ENCODE assay signal across 29 mouse cellular contexts in genomic region chr12:15831941-15832673, GRCm38 (mm10). TPM values are rescaled to one million over a fixed set of nuclear protein-coding genes. Genes with fewer than 3 reads are reported as not detected.
DNase-seq lines count a peak whose midpoint lies in the region; ATAC-seq and TF ChIP-seq lines count a peak whose summit lies in the region.
"Had no signal": no experiment of that assay in that cellular context is flagged by ENCODE, and none has a peak within 500 bp of the region (broad histone marks: within the 10 kb centered on the region; RNA-seq: fewer than 3 reads in every experiment).

No protein-coding gene starts in this region.

- DNase-seq in forebrain, postnatal 0 days = no peak
- DNase-seq in forebrain, embryonic 11.5 days (ENCODE audit: low spot score) = no peak
- DNase-seq in 3T3-L1 (ENCODE audit: low read depth, low spot score) (peak; percentile 68), MEL (ENCODE audit: low read depth, low spot score) (no peak), MN1 (ENCODE audit: low spot score) (no peak)
- DNase-seq in brain, adult 2 months (ENCODE audit: low read depth, low spot score) = peak; percentile 75
- no peak for DNase-seq in hindbrain, embryonic 10.5 days (ENCODE audit: low spot score)
- DNase-seq: adrenal gland, adult 8-10 months; cerebellum, adult 11 months; cerebellum, adult 9-10 months; cerebellum, postnatal 36 days; gastrocnemius, postnatal 10 days; kidney, adult 9 months; kidney, postnatal 14 days; liver; lung, postnatal 4 days; retina, postnatal 1 day had no signal

- TF ChIP-seq POLR2A in MEL (IDR thresholded peaks at IDR 0.05; ENCODE audit: control insufficient read depth in 1 of 2, insufficient read depth in 1 of 2, low read depth in 1 of 2, low read length in 2 of 2, poor library complexity in 1 of 2) = no peak

- no peak overlapping the region for H3K4me2 ChIP-seq in forebrain, postnatal 0 days (ENCODE audit: low read depth)
- no peak overlapping the region for H3K4me2 ChIP-seq in forebrain, embryonic 11.5 days (ENCODE audit: low read depth, low read length, severe bottlenecking)
- H3K4me2 ChIP-seq: embryonic facial prominence, embryonic 15.5 days; forebrain, embryonic 15.5 days; heart, embryonic 15.5 days; hindbrain, embryonic 13.5 days; lung, embryonic 15.5 days; midbrain, embryonic 12.5 days; stomach, embryonic 15.5 days had no signal

- H3K36me3 ChIP-seq in forebrain, postnatal 0 days (ENCODE audit: insufficient read depth) = no peaks in the 10 kb centered on the region
- H3K36me3 ChIP-seq in forebrain, embryonic 11.5 days (ENCODE audit: control insufficient read depth, insufficient read depth, low read length) = no peaks in the 10 kb centered on the region
- H3K36me3 ChIP-seq in MEL (ENCODE audit: control insufficient read depth in 1 of 2, insufficient read depth in 2 of 2, low read length in 2 of 2) = no peaks in the 10 kb centered on the region
- H3K36me3 ChIP-seq in hindbrain, embryonic 10.5 days = no peaks in the 10 kb centered on the region
- H3K36me3 ChIP-seq: embryonic facial prominence, embryonic 15.5 days; forebrain, embryonic 15.5 days; heart, embryonic 10.5 days; heart, embryonic 15.5 days; hindbrain, embryonic 13.5 days; lung, embryonic 15.5 days; midbrain, embryonic 12.5 days; stomach, embryonic 15.5 days had no signal

- no peaks in the 10 kb centered on the region for H3K79me2 ChIP-seq in MEL (ENCODE audit: control insufficient read depth, insufficient read depth, low read length, poor library complexity)

- TF ChIP-seq RAD21 in MEL (IDR thresholded peaks at IDR 0.05; ENCODE audit: low read depth, low read length) = no peak

- ATAC-seq in forebrain, postnatal 0 days = 0 out of 2 replicates have a peak, but pooled peaks have one; percentile 42
- ATAC-seq in forebrain, embryonic 11.5 days (replicated peaks; ENCODE audit: low FRiP score) = no peak
- no peak for ATAC-seq in erythroblast, adult 5-6 weeks (replicated peaks; ENCODE audit: low FRiP score, poor library complexity, severe bottlenecking)
- ATAC-seq: forebrain, embryonic 15.5 days; intestine, embryonic 16.5 days had no signal

- no peak for TF ChIP-seq CTCF in forebrain, postnatal 0 days (IDR thresholded peaks at IDR 0.05; ENCODE audit: low read depth)
- TF ChIP-seq CTCF in MEL (IDR thresholded peaks at IDR 0.05 in 2 of 3, conservative IDR thresholded peaks at IDR 0.05 in 1 of 3; ENCODE audit: control insufficient read depth in 1 of 3, insufficient read depth in 1 of 3, low read depth in 2 of 3, low read length in 3 of 3, poor library complexity in 1 of 3, severe bottlenecking in 1 of 3) = no peak

- no peak overlapping the region for H3K9ac ChIP-seq in forebrain, postnatal 0 days
- H3K9ac ChIP-seq in forebrain, embryonic 11.5 days (ENCODE audit: low read length) = no peak overlapping the region
- H3K9ac ChIP-seq in MEL (ENCODE audit: control insufficient read depth, low read depth, low read length, poor library complexity, severe bottlenecking) = no peak overlapping the region
- H3K9ac ChIP-seq: embryonic facial prominence, embryonic 15.5 days; forebrain, embryonic 15.5 days; heart, embryonic 15.5 days; hindbrain, embryonic 13.5 days; liver, embryonic 14.5 days; lung, embryonic 15.5 days; midbrain, embryonic 12.5 days; stomach, embryonic 15.5 days had no signal

- H3K4me3 ChIP-seq in forebrain, postnatal 0 days (ENCODE audit: low read depth, low read length) = no peak overlapping the region
- H3K4me3 ChIP-seq in forebrain, embryonic 11.5 days (ENCODE audit: low read depth, low read length) = no peak overlapping the region
- no peak overlapping the region for H3K4me3 ChIP-seq in MEL (ENCODE audit: control insufficient read depth in 1 of 2, insufficient read depth in 1 of 2, low read depth in 2 of 2, low read length in 2 of 2)
- no peak overlapping the region for H3K4me3 ChIP-seq in hindbrain, embryonic 10.5 days
- H3K4me3 ChIP-seq: embryonic facial prominence, embryonic 15.5 days; forebrain, embryonic 15.5 days; heart, embryonic 10.5 days; heart, embryonic 15.5 days; hindbrain, embryonic 13.5 days; lung, embryonic 15.5 days; megakaryocyte, embryonic 14.5 days; midbrain, embryonic 12.5 days; stomach, embryonic 15.5 days had no signal

- no peaks in the 10 kb centered on the region for H3K4me1 ChIP-seq in forebrain, postnatal 0 days (ENCODE audit: insufficient read depth)
- H3K4me1 ChIP-seq in forebrain, embryonic 11.5 days (replicated peaks; ENCODE audit: control insufficient read depth, insufficient read depth, low read length) = no peaks in the 10 kb centered on the region
- H3K4me1 ChIP-seq in MEL (ENCODE audit: control insufficient read depth in 1 of 2, insufficient read depth in 2 of 2, low read length in 2 of 2) = no peaks in the 10 kb centered on the region
- H3K4me1 ChIP-seq in hindbrain, embryonic 10.5 days (replicated peaks) = no peaks in the 10 kb centered on the region
- H3K4me1 ChIP-seq: forebrain, embryonic 15.5 days; heart, embryonic 10.5 days; heart, embryonic 15.5 days; hindbrain, embryonic 13.5 days; lung, embryonic 15.5 days; megakaryocyte, embryonic 14.5 days; midbrain, embryonic 12.5 days; stomach, embryonic 15.5 days had no signal

- no peaks in the 10 kb centered on the region for H3K27me3 ChIP-seq in forebrain, postnatal 0 days (ENCODE audit: insufficient read depth, low read length)
- H3K27me3 ChIP-seq in forebrain, embryonic 11.5 days (ENCODE audit: control insufficient read depth, insufficient read depth, low read length) = no peaks in the 10 kb centered on the region
- H3K27me3 ChIP-seq in MEL (ENCODE audit: control insufficient read depth in 1 of 2, insufficient read depth in 2 of 2, low read length in 2 of 2) = no peaks in the 10 kb centered on the region; a peak in 1 of 4 replicates
- no peaks in the 10 kb centered on the region for H3K27me3 ChIP-seq in hindbrain, embryonic 10.5 days (ENCODE audit: insufficient read depth, poor library complexity, severe bottlenecking)
- H3K27me3 ChIP-seq: embryonic facial prominence, embryonic 15.5 days; forebrain, embryonic 15.5 days; heart, embryonic 15.5 days; hindbrain, embryonic 13.5 days; lung, embryonic 15.5 days; midbrain, embryonic 12.5 days; stomach, embryonic 15.5 days had no signal

- no peak overlapping the region for H3K27ac ChIP-seq in forebrain, postnatal 0 days (ENCODE audit: low read depth, low read length)
- no peak overlapping the region for H3K27ac ChIP-seq in forebrain, embryonic 11.5 days (ENCODE audit: low read depth, low read length)
- H3K27ac ChIP-seq in MEL (ENCODE audit: control insufficient read depth, low read depth, low read length) = no peak overlapping the region
- no peak overlapping the region for H3K27ac ChIP-seq in hindbrain, embryonic 10.5 days
- H3K27ac ChIP-seq: embryonic facial prominence, embryonic 15.5 days; forebrain, embryonic 15.5 days; heart, embryonic 10.5 days; heart, embryonic 15.5 days; hindbrain, embryonic 13.5 days; liver, embryonic 14.5 days; lung, embryonic 15.5 days; midbrain, embryonic 12.5 days; stomach, embryonic 15.5 days had no signal

- WGBS in forebrain, postnatal 0 days = 76% methylated on average over 3 of the region's 3 CpGs
- WGBS in forebrain, embryonic 11.5 days = 85% methylated on average over 3 of the region's 3 CpGs
- 92% methylated on average over 3 of the region's 3 CpGs for WGBS in hindbrain, embryonic 10.5 days

- H3K9me3 ChIP-seq in forebrain, postnatal 0 days (ENCODE audit: low read length) = no peaks in the 10 kb centered on the region
- H3K9me3 ChIP-seq in forebrain, embryonic 11.5 days (ENCODE audit: control insufficient read depth, low read length) = no peaks in the 10 kb centered on the region
- H3K9me3 ChIP-seq in MEL (replicated peaks; ENCODE audit: insufficient read depth, low read length) = no peaks in the 10 kb centered on the region
- no peaks in the 10 kb centered on the region for H3K9me3 ChIP-seq in hindbrain, embryonic 10.5 days
- H3K9me3 ChIP-seq: embryonic facial prominence, embryonic 15.5 days; forebrain, embryonic 15.5 days; heart, embryonic 10.5 days; heart, embryonic 15.5 days; hindbrain, embryonic 13.5 days; lung, embryonic 15.5 days; megakaryocyte, embryonic 14.5 days; midbrain, embryonic 12.5 days; stomach, embryonic 15.5 days had no signal

- TF ChIP-seq EP300 in MEL (IDR thresholded peaks at IDR 0.05; ENCODE audit: low read depth in 1 of 2, low read length in 2 of 2) = no peak

TF ChIP-seq in MEL, 35 proteins besides CTCF, POLR2A, EP300 and RAD21:
- TF ChIP-seq TCF12 (IDR thresholded peaks at IDR 0.05; ENCODE audit: low read depth, low read length) (no peak), SMC3 (IDR thresholded peaks at IDR 0.05; ENCODE audit: low read depth, low read length) (no peak), ZNF384 (IDR thresholded peaks at IDR 0.05; ENCODE audit: low read depth, low read length) (0 out of 2 replicates have a peak, but pooled peaks have one; percentile 18), SIN3A (IDR thresholded peaks at IDR 0.05; ENCODE audit: low read length) (no peak)

RNA-seq across cellular contexts. Expression of gene Trib2, which starts 15.4 kb away (rescaled TPM):
- total RNA-seq in forebrain, postnatal 0 days (2014; rRNA removed) = 114 and 152 TPM in 2 replicates
- 59.0 and 82.3 TPM in 2 replicates for polyA plus RNA-seq in forebrain, postnatal 0 days (2015; fragmentation: Nextera tagmentation; extraction: Ambion mirVana)
- 57.4 and 59.5 TPM in 2 replicates for polyA plus RNA-seq in forebrain, embryonic 11.5 days (2014; fragmentation: Nextera tagmentation; extraction: Ambion mirVana)
- 42.1 and 53.8 TPM in 2 replicates for total RNA-seq in MEL (2012; rRNA removed)
- 10 to 100 TPM; 20.1 to 80.6 TPM for polyA plus RNA-seq in MEL (2012; ENCODE audit: insufficient read depth in 1 of 2, insufficient read length in 2 of 2, low read depth in 1 of 2, low replicate concordance in 2 of 2, missing spikeins in 1 of 2)
- polyA plus RNA-seq in hindbrain, embryonic 10.5 days (2016; fragmentation: Nextera tagmentation; extraction: Ambion mirVana) = 41.6 and 56.9 TPM in 2 replicates
- 1.3 and 1.7 TPM in 2 replicates for total RNA-seq in erythroblast, adult 5-6 weeks (2015; ENCODE audit: low replicate concordance)
- 0.84 and 1.6 TPM in 2 replicates for total RNA-seq in erythroblast, adult 5-6 weeks (2017; ENCODE audit: low replicate concordance)

Comparison
In these comparisons a context has a peak if more than half of its experiments do, and no peak if none do; other contexts are left out.
1. DNase-seq: peak in 3T3-L1 (single experiment) and brain, adult 2 months (single experiment); none in forebrain, postnatal 0 days (single experiment), forebrain, embryonic 11.5 days (single experiment), MEL (single experiment), MN1 (single experiment) and hindbrain, embryonic 10.5 days (single experiment).